Mouse (Mus musculus): ENCODE data around the gene Nt5dc3. TPM values are rescaled to one million over a fixed set of nuclear protein-coding genes. Genes with fewer than 3 reads are reported as not detected.

The Nt5dc3 gene
- polyA plus RNA-seq, 1 experiment, result 0.95 TPM

DNA sequence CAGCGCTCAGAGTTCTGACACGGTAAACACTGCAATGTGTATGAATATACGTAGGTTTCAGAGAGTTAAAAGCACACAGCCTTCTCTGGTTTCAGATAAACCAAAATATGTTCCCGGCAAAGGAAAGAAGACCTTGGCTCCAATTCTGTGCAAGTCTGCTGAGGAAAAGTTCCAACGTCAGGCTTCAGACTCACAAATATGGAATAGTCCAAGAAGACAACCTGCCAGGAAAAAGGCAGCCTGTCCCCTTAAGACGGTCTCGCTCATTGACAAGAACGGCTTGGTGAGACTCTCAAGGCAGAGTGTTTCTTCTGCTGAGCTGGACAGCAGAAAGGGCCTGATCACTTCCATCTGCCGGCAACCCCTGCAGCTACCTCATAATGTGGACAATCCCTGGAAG, 2.5 kb upstream of the Nt5dc3 start:
- no peak for TF ChIP-seq GATA1 (IDR thresholded peaks at IDR 0.05; ENCODE audit: borderline replicate concordance, low read length)
- TF ChIP-seq FLI1 (IDR thresholded peaks at IDR 0.05; ENCODE audit: low read length), result no peak
- Histone ChIP-seq H3K36me3 (replicated peaks; ENCODE audit: low read length) (no peaks in the 10 kb centered on the region), H3K4me1 (peaks cover 42% of the 10 kb centered on the region), H3K27me3 (replicated peaks) (peaks cover 2% of the 10 kb centered on the region), H3K9me3 (no peaks in the 10 kb centered on the region), H3K4me3 (replicated peaks) (no peak overlapping the region)

DNA sequence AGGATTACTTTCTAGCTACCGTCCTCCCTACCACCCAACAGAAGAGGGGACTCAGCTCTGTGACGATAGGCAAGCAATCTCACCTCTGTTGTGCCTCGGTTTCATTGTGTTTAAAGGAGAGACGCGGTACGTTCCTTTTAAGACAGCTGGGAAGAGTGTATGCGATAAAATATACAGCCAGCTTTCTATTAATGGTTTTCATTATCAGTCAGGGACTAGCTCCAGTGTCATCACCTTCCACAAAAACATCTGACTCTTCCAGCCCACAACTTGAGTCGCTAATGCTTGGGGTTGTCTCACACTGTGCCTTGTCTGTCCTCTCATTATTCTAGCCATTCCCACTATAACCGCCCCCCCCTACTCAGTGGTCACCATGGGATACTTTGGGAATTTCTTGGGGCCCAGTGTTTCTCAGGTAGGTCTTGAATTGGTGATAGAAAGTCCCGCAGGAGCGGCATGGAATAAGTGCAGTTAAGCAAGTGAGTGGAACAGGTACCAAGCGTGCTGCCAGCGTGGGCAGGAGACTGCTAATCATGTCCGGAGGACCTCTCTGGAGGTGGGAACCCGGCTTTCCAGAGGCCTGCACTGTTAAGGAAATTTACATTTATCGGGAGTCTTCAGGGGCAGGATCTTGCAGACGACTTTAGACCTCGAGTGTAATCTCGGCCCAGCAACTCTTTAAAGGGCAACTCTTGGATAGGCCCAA, 1.0 kb upstream of the Nt5dc3 start:
- TF ChIP-seq GATA1 (IDR thresholded peaks at IDR 0.05; ENCODE audit: borderline replicate concordance, low read length) (no peak), FLI1 (IDR thresholded peaks at IDR 0.05; ENCODE audit: low read length) (no peak)
- no peaks in the 10 kb centered on the region for H3K27me3 ChIP-seq (replicated peaks)
- H3K36me3 ChIP-seq (replicated peaks; ENCODE audit: low read length), result no peaks in the 10 kb centered on the region
- H3K4me1 ChIP-seq, result peaks cover 45% of the 10 kb centered on the region
- H3K4me3 ChIP-seq (replicated peaks), result peak overlapping the region; percentile 98
- H3K9me3 ChIP-seq, result no peaks in the 10 kb centered on the region

DNA sequence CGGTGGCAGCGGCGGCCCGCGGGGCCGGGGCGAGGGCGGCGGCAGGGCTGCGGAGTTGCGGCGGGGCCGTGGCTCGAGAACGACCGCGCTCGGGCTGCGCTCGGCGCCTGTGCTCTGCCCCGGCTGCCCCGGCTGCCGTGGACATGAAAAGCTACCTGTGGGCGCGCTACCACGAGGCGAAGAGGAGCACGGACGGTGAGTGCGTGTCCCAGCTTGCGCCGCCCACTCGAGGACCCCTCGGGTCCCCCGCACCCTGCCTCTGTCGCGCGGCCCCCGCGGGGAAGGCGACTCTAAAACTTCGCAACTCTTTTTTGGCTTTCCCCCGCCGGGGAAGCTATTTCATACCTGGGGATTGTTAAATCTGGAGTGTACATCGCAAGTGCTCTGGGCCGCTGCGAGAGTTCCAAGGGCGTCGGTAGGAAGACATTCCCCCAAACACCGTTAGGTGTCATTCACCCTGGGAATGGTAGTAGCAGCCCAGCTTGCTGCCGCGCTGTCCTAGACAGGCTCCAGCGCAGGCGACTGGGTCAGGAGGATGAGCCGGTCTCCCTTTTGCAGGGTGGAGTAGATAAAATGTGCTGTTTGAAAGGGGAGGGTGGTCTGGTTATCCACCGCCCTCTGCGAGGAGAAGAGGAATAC, 431 bp downstream of the Nt5dc3 start:
- Histone ChIP-seq H3K9me3 (no peaks in the 10 kb centered on the region), H3K4me1 (peaks cover 57% of the 10 kb centered on the region), H3K27me3 (replicated peaks) (no peaks in the 10 kb centered on the region), H3K4me3 (replicated peaks) (peak overlapping the region; percentile 98), H3K36me3 (replicated peaks; ENCODE audit: low read length) (no peaks in the 10 kb centered on the region)
- TF ChIP-seq GATA1 (IDR thresholded peaks at IDR 0.05; ENCODE audit: borderline replicate concordance, low read length) (no peak), FLI1 (IDR thresholded peaks at IDR 0.05; ENCODE audit: low read length) (no peak)

DNA sequence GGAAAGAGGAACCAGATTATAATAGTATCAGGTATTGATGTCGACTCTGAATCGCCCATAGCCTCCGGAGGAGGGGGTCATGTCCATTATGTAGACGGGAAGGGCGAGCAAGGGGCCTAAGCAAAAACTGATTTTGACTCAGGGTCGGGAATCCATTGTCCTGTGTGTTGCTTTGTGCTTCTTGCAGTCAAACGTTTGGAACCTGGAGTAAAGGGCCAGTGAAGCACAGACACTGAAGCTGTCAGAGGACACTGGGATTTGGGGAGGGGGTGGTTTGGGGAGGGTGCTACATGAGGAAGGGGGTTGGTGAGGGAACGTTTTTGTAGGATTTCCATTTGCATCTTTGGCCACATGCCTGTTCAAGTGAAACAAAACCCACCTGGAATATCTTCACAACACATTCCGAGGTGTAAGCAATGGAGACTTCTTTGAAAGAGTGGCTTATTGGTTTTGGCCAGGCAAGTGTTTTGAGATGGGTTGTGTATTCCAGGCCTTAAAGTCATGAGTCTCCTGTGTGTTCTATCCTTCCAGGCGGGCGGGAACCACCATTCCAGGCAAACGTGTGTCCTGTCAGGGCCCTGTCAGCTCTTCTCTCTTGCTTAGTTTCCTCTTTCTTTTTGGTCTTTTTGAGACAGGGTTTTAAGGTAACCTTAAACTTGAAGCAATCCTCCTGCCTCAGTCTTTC, 1.2 kb downstream of the Nt5dc3 start:
- Histone ChIP-seq H3K36me3 (replicated peaks; ENCODE audit: low read length) (no peaks in the 10 kb centered on the region), H3K4me1 (peaks cover 64% of the 10 kb centered on the region), H3K4me3 (replicated peaks) (peak overlapping the region; percentile 98), H3K27me3 (replicated peaks) (no peaks in the 10 kb centered on the region), H3K9me3 (no peaks in the 10 kb centered on the region)
- TF ChIP-seq GATA1 (IDR thresholded peaks at IDR 0.05; ENCODE audit: borderline replicate concordance, low read length), result no peak
- TF ChIP-seq FLI1 (IDR thresholded peaks at IDR 0.05; ENCODE audit: low read length), result no peak

DNA sequence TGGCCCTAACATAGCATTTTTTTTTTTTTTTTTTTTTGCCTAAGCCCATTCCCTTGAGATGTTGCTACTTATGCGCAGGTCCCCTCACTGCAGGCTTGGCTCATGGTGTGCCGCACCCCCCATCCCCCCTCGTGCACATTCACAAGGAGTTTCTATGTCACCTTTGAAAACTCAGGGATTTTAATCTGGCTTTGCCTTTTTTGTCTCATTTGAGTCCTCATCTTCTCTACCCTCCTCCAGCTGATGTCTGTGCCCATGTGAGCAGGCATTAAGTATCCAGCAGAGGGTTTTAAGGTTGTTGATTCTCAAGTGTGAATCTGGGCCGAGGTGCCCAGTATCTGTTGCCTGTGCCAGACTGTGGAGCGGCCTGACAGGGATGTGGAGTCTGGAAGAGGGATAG, 2.8 kb downstream of the Nt5dc3 start:
- Histone ChIP-seq H3K4me1 (peaks cover 80% of the 10 kb centered on the region), H3K4me3 (replicated peaks) (peak overlapping the region; percentile 76), H3K9me3 (no peaks in the 10 kb centered on the region), H3K27me3 (replicated peaks) (no peaks in the 10 kb centered on the region), H3K36me3 (replicated peaks; ENCODE audit: low read length) (no peaks in the 10 kb centered on the region)
- TF ChIP-seq FLI1 (IDR thresholded peaks at IDR 0.05; ENCODE audit: low read length) (no peak), GATA1 (IDR thresholded peaks at IDR 0.05; ENCODE audit: borderline replicate concordance, low read length) (no peak)

DNA sequence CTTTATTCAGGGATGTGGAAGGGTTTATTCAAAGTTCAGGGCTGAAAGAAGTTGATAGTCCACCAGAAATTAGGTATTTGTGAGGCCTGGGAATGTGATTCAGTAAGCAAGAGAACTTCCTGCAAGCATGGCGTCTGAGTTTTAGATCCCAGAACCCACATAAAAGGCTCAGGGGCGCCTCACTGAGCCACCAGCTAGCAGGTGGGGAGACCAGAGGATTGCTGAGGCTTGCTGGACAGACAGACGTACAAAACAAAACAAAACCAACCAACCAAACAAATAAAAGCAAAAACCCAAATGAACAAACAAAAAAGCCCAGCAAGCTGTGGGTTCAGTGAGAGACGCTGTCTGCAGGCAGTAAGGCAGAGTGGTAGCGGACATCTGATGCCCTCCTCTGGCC, 3.9 kb downstream of the Nt5dc3 start:
- peaks cover 80% of the 10 kb centered on the region for H3K4me1 ChIP-seq
- peak overlapping the region; percentile 67 for H3K4me3 ChIP-seq (replicated peaks)

DNA sequence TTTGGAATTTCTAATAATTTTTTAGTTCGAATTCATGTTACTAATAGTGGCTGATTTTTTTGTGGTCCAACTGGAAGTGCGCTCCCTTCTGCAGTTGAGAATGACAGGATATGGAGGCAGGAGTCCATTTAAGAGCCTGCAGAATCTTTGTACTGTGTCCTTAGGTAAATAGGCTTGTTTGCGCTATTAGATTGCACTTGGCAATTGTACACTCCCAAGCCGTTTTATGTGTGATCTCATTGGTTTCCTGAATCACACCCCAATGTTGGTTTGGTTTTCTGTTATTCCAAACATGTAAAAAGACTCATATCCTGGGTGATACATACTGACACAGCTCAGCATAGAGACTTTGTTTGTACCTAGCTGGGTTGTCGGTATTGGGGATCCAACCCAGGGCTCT, 4.8 kb downstream of the Nt5dc3 start:
- H3K9me3 ChIP-seq, result no peaks in the 10 kb centered on the region
- H3K27me3 ChIP-seq (replicated peaks), result no peaks in the 10 kb centered on the region
- H3K36me3 ChIP-seq (replicated peaks; ENCODE audit: low read length), result peaks cover 2% of the 10 kb centered on the region
- no peak for TF ChIP-seq GATA1 (IDR thresholded peaks at IDR 0.05; ENCODE audit: borderline replicate concordance, low read length)
- no peak for TF ChIP-seq FLI1 (IDR thresholded peaks at IDR 0.05; ENCODE audit: low read length)
- H3K4me1 ChIP-seq, result peaks cover 81% of the 10 kb centered on the region
- H3K4me3 ChIP-seq (replicated peaks), result no peak overlapping the region

More for the DNA sequence above, 3.9 kb downstream of the Nt5dc3 start:
- Histone ChIP-seq H3K9me3 (no peaks in the 10 kb centered on the region), H3K27me3 (replicated peaks) (no peaks in the 10 kb centered on the region), H3K36me3 (replicated peaks; ENCODE audit: low read length) (no peaks in the 10 kb centered on the region)
- TF ChIP-seq FLI1 (IDR thresholded peaks at IDR 0.05; ENCODE audit: low read length), result no peak
- no peak for TF ChIP-seq GATA1 (IDR thresholded peaks at IDR 0.05; ENCODE audit: borderline replicate concordance, low read length)

DNA sequence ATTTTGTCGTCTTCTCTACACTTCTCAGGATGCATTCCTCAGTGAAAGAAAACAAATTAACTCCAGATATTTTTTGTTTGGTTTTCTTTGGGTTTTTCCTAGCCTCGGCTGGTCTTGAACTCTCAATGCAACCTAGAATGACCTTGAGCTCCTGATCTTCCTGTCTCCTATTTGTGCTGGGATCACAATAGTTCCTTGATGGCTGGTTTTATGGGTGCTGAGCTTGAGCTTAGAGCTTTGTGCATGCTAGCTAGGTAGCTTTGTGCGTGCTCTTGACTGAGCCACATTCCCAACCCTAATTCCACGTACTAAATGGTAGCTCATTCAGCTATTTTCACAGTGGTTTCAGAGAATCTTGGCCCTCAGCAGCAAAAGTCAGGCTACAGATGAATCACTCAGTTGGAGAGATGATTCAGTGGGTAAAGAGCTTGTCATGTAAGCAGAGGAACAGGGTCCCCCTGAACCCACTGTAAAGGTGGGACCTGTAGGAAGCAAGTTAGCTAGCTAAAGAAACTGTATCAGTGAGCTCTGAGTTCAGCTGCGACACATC, 5.4 kb downstream of the Nt5dc3 start:
- no peaks in the 10 kb centered on the region for H3K9me3 ChIP-seq
- no peaks in the 10 kb centered on the region for H3K27me3 ChIP-seq (replicated peaks)
- H3K4me3 ChIP-seq (replicated peaks), result no peak overlapping the region
- H3K4me1 ChIP-seq, result peaks cover 82% of the 10 kb centered on the region
- H3K36me3 ChIP-seq (replicated peaks; ENCODE audit: low read length), result peaks cover 2% of the 10 kb centered on the region
- TF ChIP-seq GATA1 (IDR thresholded peaks at IDR 0.05; ENCODE audit: borderline replicate concordance, low read length) (no peak), FLI1 (IDR thresholded peaks at IDR 0.05; ENCODE audit: low read length) (no peak)

DNA sequence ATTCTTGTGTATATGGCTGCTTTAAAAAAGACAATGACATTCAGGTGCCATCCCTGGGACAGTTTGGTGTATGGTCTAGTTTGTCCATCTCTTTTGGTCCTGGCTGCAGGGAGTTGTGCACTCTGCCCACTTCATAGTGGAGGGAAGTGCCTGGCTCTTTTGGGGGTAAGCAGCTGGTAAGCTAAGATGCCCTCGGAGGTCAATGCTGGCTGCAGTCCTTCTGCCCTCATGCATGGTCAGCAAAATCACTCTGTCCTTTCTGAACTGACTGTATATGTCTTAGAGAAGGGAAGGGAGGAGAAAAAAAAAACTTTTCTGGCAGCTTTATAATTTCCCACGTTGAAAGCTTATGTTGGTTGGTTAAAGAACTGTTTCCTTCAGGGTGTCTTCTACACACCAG, 6.6 kb downstream of the Nt5dc3 start:
- H3K4me3 ChIP-seq (replicated peaks), result no peak overlapping the region
- H3K27me3 ChIP-seq (replicated peaks), result no peaks in the 10 kb centered on the region
- TF ChIP-seq GATA1 (IDR thresholded peaks at IDR 0.05; ENCODE audit: borderline replicate concordance, low read length) (no peak), FLI1 (IDR thresholded peaks at IDR 0.05; ENCODE audit: low read length) (no peak)
- H3K4me1 ChIP-seq, result peaks cover 81% of the 10 kb centered on the region
- H3K9me3 ChIP-seq, result no peaks in the 10 kb centered on the region
- peaks cover 8% of the 10 kb centered on the region for H3K36me3 ChIP-seq (replicated peaks; ENCODE audit: low read length)

DNA sequence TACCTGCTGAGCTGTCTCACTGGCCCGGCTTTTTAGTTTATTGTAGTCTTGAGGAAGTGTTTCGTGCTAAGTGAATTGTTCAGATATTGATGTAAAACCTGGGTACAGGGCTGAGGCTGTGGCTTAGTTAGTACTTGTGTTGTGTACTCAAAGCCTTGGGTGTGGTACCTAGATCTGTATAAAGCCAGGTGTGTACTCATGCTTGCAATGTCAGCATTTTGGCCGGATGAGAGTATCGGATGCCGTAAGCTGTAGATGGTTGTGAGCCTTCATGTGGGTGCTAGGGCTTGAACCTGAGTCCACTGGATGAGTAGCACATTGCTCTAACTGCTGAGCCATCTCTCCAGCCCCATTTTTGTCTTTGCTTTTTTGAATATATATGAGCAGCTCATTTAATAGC, 7.3 kb downstream of the Nt5dc3 start:
- Histone ChIP-seq H3K27me3 (replicated peaks) (no peaks in the 10 kb centered on the region), H3K36me3 (replicated peaks; ENCODE audit: low read length) (peaks cover 12% of the 10 kb centered on the region), H3K4me1 (peaks cover 74% of the 10 kb centered on the region), H3K9me3 (no peaks in the 10 kb centered on the region), H3K4me3 (replicated peaks) (no peak overlapping the region)
- TF ChIP-seq GATA1 (IDR thresholded peaks at IDR 0.05; ENCODE audit: borderline replicate concordance, low read length), result no peak
- no peak for TF ChIP-seq FLI1 (IDR thresholded peaks at IDR 0.05; ENCODE audit: low read length)
